Mouse (Mus musculus) v-Abl transformed pro-B cells (cell line): ENCODE results near the gene Prpf40b.
"Not testable (repeated sequence)": the region's sequence is repeated elsewhere in the genome, so short reads cannot be mapped to it uniquely, and the experiment has no call there.

ENCODE experiments used
- in situ Hi-C, 2 experiments: fragments of 400-800 bp; cut with MboI; formaldehyde crosslinking; loops; one replicate each; pipeline ENCODE4 v1.15.1; 2025; ENCODE audit not compliant: unreplicated experiment in 2 of 2

Gene Prpf40b

GRCm38 (mm10) chr15:99294813-99295374, at the start of gene Prpf40b:
Gene Prpf40b (plus strand): TSS chr15:99295087.
- in situ Hi-C loops = no loop called here

- in situ Hi-C loops = not testable (repeated sequence)
These were observed 48.2 kb upstream of the Prpf40b start for GRCm38 (mm10) chr15:99246736-99247135.

- in situ Hi-C loops = no loop called here
These were observed 45.9 kb upstream of the Prpf40b start for GRCm38 (mm10) chr15:99248972-99249371.

DNA sequence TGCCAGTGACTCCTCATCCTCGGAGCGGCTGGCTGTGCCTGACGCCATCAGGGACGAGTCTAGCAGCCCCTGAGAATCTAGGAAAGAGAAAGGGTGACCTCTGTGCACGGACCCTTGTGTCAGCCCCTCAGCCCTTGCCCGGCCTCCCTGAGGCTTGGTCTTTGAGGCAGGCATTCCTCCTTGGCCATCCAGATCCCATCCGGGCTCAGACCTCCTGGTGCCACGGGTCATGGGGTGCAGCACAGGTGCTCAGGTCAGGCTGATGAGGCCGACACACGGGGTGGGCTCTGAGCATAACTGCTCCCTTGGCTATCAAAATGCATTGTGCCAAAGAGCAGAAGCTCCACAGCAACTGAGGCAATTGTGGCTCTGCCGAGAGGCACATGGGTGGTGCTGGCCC, 44.9 kb upstream of the Prpf40b start:
- in situ Hi-C loops = no loop called here

DNA sequence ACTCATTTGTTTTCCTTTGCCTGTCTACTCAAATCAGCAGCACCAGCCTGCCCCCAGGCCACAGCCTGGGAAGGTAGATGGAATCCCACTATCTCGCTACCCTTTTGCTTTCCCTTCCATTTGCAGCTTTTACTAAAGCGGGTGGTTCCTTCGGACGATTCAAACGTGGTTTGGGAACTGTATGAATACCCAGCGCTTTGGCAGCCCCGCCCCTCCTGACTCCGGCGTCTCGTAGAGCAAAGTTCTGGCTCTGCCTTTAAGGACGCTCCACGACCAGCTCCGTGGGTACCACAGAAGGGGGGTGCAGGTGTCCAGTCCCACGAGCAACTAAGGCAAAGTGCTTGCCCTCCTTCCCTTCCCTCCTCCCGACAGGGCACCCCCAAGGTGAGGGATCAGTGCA, 43.8 kb upstream of the Prpf40b start:
- in situ Hi-C loops = not testable (repeated sequence)

DNA sequence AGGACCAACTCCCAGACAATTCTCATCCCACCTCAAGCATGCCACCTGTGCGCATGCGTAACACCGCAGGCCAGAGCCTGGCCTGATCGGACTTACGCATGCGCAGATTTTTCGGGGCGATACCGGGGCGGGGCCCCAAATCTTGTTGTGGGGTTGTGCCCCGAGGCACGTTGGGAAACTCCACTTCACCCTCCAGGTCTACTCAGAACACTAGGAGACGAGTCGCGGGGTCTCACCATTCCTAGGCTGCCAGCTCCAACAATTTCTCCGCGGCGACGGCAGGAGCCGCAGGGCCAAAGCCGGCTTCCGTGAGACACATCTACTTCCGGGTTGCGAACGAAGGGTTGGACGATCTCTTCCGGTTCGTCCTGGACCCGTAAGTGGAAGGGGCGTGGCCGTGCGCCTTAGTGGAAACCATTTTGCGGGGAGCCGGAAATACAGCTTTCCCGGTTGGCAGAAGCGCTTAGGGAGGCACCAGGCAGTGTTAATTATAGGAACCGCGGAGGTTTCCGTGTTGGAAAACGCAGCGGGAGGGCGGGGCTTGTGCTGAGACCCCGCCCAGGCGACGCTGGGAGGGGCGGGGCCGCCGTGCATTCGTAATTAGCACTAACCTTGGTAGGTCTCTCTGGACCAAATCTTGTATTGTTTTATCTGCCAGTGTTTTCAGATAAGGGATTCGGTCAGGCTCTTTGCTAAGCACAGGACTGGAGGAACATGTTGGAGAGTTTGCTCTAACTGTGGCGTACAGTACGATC, 43.1 kb upstream of the Prpf40b start, which contains the start of gene Mcrs1:
Gene Mcrs1, minus strand, starts transcription at position 336 of the 755 bp plus-strand sequence.
- in situ Hi-C loops = no loop called here

GRCm38 (mm10) chr15:99252381-99253174, 42.3 kb upstream of the Prpf40b start:
- in situ Hi-C loops = no loop called here

DNA sequence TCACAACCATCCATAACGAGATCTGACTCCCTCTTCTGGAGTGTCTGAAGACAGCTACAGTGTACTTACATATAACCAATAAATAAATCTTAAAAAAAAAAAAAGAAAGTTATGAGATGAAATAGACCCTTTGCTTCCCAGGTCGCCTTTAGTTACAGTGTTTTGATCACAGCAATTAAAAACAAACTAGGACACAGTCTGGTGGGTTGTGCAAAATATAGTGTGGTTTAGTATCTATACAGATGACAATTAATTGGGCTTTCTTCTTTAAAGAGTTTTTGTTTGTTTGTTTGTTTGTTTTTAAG, 41.8 kb upstream of the Prpf40b start:
- in situ Hi-C loops = not testable (repeated sequence)

DNA sequence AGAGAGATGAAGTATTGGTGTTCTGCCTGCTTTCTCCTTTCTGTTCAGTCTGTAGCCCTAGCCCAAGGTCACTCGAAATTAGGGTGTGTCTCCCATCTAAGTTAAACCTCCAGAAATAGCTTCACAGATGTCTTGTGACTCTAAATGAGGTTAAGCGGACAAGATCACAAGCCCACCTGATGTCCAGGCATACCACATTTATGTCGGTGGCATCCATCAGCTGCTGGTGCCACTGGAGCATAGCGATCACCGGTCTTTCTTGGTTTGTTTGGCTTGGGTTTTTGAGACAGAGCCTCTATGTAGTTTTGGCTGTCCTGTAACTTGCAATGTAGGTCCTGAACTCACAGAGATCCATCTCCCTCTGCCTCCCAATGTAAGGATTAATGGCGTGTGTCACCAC, 41.1 kb upstream of the Prpf40b start:
- in situ Hi-C loops = no loop called here

DNA sequence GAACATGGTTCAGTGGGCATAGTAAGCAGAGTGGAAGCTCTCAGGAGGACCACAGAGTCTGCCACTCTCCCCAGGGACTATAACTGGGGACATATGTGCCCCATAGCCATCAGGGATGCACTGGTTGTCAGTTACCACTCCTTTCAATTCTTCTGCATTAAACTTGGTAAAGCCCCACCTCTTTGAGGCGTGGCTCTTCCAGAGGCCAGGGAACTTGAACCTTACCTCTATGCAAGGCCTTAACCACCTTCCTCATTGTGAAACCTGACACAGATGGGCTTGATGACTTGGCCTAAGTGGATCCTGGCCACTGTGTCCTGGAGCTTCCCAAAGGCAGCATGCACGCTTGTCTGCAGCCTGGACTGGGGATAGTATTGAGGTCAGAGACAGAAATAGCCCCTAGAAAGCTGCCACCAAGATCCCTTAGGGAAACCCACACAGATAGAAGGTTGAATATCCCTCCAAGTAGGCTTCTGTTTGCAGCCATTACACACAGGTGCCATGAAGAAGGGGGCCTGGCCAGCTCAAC, 40.3 kb upstream of the Prpf40b start:
- in situ Hi-C loops = no loop called here

- in situ Hi-C loops = no loop called here
These were observed 39.6 kb upstream of the Prpf40b start for GRCm38 (mm10) chr15:99255241-99255749.

- in situ Hi-C loops = no loop called here
These were observed 35.6 kb upstream of the Prpf40b start for GRCm38 (mm10) chr15:99259167-99259729.

DNA sequence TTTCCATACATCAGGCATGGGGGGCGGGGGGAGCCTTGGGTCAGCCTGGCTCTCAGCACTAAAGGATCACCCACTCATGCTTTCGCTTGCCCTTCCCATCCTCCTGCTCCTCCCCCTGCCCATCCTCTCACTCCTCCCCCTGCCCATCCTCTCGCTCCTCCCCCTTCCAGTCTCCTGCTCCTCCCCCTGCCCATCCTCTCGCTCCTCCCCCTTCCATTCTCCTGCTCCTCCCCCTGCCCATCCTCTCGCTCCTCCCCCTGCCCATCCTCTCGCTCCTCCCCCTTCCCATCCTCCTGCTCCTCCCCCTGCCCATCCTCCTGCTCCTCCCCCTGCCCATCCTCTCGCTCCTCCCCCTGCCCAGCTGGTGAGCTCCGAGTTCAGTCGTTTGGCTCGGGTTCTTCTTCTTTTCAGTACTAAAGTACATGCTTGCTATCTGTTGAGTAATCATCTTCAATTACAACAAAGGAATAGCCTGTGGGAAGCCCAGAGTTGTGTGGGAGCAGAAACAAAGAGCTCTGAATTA, 35.1 kb upstream of the Prpf40b start:
- in situ Hi-C loops = no loop called here

DNA sequence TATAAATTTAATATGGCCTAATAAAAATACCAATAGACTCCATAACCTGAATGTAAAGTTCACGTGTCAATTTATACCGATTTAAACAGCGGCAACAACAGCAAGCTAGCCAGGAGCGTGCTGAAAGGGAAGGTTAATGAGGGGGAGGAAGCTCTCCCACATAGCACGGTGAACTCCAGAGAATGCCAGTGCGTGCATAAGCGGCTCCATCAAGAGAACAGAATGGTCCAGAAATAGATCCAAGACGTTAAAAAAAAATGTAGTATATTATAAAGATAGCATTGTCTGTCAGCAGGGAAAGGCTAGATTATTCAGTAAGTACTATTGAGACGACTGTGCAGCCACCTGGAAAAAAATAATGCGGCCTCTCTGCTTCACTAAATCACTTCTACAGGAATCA, 32.2 kb upstream of the Prpf40b start:
- in situ Hi-C loops = no loop called here

DNA sequence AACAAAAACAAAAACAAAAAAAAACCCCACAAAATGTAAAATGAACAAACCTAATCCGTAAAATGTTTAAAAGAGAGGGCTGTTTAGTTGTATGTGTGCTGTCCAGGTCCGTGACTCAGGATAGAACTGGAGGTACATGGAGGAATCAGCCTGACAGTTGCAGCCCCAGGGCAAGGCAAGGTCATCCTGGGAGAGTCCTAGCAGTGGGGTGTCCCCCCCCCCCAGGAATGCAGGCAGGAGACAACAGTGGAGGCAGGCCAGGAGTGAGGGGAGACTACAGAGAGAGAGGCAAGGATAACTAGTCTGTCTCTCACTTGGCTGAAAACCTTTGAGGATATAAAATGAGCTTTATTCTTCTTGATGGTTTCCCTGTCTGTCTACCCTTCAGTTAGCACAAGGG, 30.5 kb upstream of the Prpf40b start:
- in situ Hi-C loops = no loop called here

- in situ Hi-C loops = no loop called here
These were observed 29.2 kb upstream of the Prpf40b start for GRCm38 (mm10) chr15:99265679-99266078.

DNA sequence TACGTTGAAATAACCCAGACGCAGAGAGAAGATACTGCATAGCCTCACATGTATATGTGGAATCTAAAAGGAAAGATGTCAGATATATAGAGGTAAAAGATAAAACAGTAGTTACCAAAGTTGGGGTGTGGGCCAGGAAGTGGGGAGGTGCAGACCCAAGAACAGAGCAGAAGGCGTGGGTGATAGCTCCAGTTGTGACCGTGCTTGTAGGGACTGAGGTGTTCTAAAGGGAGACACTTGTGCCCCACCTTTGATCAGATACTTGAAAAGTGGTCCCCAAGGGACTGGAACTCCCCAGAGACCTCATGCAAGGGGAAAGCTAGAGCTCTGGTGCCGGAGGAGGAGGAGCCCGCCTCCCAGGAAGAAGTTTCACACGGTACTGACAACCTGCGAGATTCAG, 18.8 kb upstream of the Prpf40b start:
- in situ Hi-C loops = no loop called here

GRCm38 (mm10) chr15:99278271-99278670, 16.6 kb upstream of the Prpf40b start:
- in situ Hi-C loops = no loop called here

DNA sequence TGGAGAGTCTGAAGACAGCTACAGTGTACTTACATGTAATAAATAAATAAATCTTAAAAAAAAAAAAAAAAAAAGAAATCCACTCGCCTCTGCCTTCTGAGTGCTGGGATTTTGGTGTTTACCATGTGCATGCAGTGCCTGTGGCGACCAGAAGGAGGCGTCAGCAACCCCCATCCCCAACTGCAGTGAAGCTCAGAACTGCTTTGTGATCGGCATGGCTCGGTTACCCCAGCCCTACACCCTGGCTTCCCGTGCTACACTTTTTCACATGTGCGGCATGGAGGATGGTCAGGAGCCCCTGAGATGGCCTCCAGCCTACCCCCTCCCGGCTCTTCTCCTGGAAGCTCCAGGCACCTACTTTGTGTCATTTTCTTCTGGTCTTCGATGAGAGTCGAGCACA, 11.4 kb upstream of the Prpf40b start:
- in situ Hi-C loops = no loop called here

- in situ Hi-C loops = no loop called here
These were observed 10.2 kb upstream of the Prpf40b start for GRCm38 (mm10) chr15:99284527-99285188.
